Mouse (Mus musculus) natural killer cell, adult 2 months (primary cell): Measurements from ENCODE around the gene Camk1d.
"Not testable (repeated sequence)": the region's sequence is repeated elsewhere in the genome, so short reads cannot be mapped to it uniquely, and the experiment has no call there.

Source experiments
- DNase-seq, 2 experiments: peaks; one replicate each; pipeline ENCODE4 v3.0.0; 2022; ENCODE audit warnings: low spot score in 2 of 2

Gene Camk1d

GRCm38 (mm10) chr2:5403850-5404249 lies 310.5 kb downstream of the Camk1d start:
- DNase-seq: peak; percentile 18 to 22

- DNase-seq: no peak
Measured at GRCm38 (mm10) chr2:5402036-5402435, 312.3 kb downstream of the Camk1d start.

GRCm38 (mm10) chr2:5398505-5398904 lies 315.8 kb downstream of the Camk1d start:
- no peak for DNase-seq

GRCm38 (mm10) chr2:5398043-5398442 lies 316.3 kb downstream of the Camk1d start:
- DNase-seq: no peak

GRCm38 (mm10) chr2:5397468-5397867 lies 316.8 kb downstream of the Camk1d start:
- no peak for DNase-seq

GRCm38 (mm10) chr2:5396415-5396814 lies 317.9 kb downstream of the Camk1d start:
- no peak for DNase-seq

- no peak for DNase-seq
Measured at GRCm38 (mm10) chr2:5395873-5396272, 318.4 kb downstream of the Camk1d start.

- DNase-seq: no peak
Measured at GRCm38 (mm10) chr2:5392921-5393320, 321.4 kb downstream of the Camk1d start.

- DNase-seq: no peak
Measured at GRCm38 (mm10) chr2:5392470-5392869, 321.8 kb downstream of the Camk1d start.

- DNase-seq: no peak
Measured at GRCm38 (mm10) chr2:5388381-5388780, 325.9 kb downstream of the Camk1d start.

GRCm38 (mm10) chr2:5381712-5382710 lies 332.3 kb downstream of the Camk1d start:
- DNase-seq: peak in 1 of 2 experiments; percentile 2

- DNase-seq: no peak
Measured at GRCm38 (mm10) chr2:5380973-5381372, 333.3 kb downstream of the Camk1d start.

- not testable (repeated sequence) for DNase-seq
Measured at GRCm38 (mm10) chr2:5378922-5379321, 335.4 kb downstream of the Camk1d start.

- DNase-seq: no peak
Measured at GRCm38 (mm10) chr2:5378066-5378672, 336.1 kb downstream of the Camk1d start.

GRCm38 (mm10) chr2:5372886-5373429 lies 341.4 kb downstream of the Camk1d start:
- DNase-seq: no peak

GRCm38 (mm10) chr2:5371316-5371715 lies 343.0 kb downstream of the Camk1d start:
- DNase-seq: no peak

GRCm38 (mm10) chr2:5370591-5370990 lies 343.7 kb downstream of the Camk1d start:
- DNase-seq: no peak

GRCm38 (mm10) chr2:5363836-5364235 lies 350.5 kb downstream of the Camk1d start:
- DNase-seq: no peak

- DNase-seq: no peak
Measured at GRCm38 (mm10) chr2:5358049-5358448, 356.3 kb downstream of the Camk1d start.

GRCm38 (mm10) chr2:5357056-5357455 lies 357.3 kb downstream of the Camk1d start:
- DNase-seq: no peak

GRCm38 (mm10) chr2:5352821-5353522 lies 361.3 kb downstream of the Camk1d start:
- DNase-seq: no peak

- no peak for DNase-seq
Measured at GRCm38 (mm10) chr2:5345344-5345743, 369.0 kb downstream of the Camk1d start.
